Mouse (Mus musculus) spleen, postnatal 14 days (tissue): ENCODE measurements around the gene Ampd2.

Source experiments
- DNase-seq, 2 experiments: peaks; one replicate each; pipeline ENCODE4 v3.0.0; 2021 to 2022; ENCODE audit warnings: low spot score in 2 of 2

The Ampd2 gene

DNA sequence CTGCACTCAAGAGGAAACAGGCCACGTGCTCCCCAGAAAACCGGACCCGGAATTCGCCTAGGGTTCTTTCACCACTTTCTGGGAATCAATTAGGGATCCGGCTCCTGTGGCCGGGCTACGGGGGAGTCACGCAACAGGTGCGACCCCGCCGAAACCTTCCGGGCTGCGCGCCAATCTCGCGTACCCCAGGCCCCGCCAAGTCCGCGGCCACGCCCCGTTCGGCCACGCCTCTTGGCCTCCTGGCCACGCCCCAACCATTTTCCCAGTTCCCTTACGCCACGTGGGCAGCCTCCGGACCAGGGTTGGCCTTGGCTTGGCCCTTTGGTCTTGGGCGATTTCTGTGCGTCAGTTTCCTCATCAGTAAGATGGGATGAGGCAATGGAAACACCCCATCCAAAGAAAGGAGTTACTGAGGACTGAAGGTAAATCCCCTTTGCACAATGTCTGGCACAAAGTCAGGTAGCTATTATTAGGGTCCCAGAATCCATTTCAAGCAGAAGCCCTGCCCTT, at the start of gene Ampd2:
Gene Ampd2, minus strand, starts transcription at position 182 of the 510 bp plus-strand sequence.
- DNase-seq: peak; percentile 56 to 64

DNA sequence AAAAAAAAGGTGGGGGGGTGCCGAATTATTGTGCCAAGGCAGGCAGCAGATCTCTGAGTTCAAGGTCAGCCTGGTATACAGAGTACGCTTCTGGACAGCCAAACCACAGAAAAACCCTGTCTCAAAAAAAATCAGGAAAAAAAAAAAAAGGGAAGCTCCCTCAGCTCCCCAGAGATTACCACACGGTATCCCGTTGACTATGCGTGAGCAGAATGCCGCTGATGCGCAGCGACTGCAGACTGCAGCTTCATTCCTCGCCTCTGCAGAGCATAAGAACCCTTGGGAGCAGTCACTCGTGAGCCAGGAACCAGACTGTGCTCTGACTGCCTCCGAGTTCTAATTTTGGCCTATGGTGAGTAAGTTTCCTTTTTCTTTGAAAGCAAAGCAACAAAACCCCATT, 48.2 kb upstream of the Ampd2 start:
- no peak for DNase-seq

- DNase-seq: no peak
Observed at GRCm38 (mm10) chr3:108132484-108132883, 46.0 kb upstream of the Ampd2 start.

DNA sequence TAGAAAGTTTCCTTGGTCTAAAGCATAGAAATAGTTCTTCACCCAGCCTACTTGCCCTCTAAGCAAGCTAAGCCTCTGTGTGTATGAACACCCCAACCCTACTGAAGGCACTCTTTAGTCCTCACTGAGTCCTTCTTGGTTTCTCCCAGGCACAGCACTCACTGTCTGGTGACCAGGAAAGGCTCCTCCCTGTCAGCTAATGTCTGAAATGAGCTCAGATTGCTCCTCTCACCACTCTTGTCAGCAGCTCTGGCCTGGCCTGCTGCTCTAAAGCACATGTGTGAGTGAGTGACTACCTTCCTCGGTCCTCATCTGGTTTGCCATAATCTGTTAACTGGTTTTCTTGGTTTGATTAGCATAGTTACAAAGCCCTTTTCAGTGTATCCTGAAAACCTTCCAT, 45.4 kb upstream of the Ampd2 start:
- no peak for DNase-seq

DNA sequence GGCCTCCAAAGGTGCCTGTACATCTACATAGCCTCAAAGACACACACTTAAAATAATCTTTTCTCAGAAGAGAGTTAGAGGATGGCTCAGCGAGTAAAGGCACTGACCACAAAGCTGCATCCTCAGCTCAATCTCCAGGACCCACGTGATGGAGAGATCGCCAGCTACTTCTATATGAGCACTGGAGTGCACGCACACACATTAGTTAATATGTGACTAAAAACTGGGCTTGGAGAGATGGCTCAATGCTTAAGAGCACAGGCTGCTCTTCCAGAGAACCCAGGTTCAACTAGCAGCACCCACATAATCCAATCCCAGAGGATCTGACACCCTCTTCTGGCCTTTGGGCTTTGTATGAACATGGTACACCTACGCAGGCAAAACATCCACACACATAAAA, 44.8 kb upstream of the Ampd2 start:
- DNase-seq: no peak

DNA sequence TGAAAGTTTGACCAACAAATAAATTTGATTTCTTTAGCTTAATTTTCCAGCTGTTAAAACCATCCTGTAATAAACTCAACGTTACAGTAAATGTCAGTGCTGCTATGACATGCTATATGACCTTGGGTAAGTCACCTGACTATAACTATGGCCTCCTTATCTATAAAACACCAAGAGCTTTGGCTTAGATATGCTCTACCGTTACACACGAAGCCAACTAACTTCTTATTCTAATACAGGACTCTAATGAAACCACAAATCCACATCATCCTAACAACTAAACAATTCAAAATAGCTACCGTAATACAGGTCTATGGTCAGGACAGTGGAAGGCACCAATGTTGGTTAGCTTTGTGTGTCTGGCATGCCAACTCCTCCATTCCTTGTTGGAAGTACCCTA, 43.4 kb upstream of the Ampd2 start:
- DNase-seq: no peak

- DNase-seq: no peak
Observed at GRCm38 (mm10) chr3:108129367-108129766, 42.9 kb upstream of the Ampd2 start.

- DNase-seq: no peak
Observed at GRCm38 (mm10) chr3:108128520-108128919, 42.1 kb upstream of the Ampd2 start.

DNA sequence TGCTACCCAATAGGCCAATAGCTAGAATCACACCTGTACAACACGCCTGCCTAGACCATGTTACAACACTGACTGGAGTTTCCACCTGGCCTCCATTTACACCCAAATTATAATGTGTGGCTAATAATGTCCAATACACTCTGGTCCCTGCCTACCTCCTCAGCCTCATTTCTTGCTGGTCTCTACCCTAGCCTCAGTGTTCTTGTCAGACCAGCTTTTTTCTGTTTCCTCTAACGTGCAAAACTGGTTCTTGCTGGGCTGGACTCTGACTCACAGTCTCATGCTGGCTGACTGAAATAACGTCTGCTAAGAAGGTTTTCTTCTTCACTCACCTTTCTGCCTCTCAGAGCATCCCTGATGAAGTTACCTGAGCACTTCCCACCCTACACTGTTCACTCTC, 39.9 kb upstream of the Ampd2 start:
- DNase-seq: no peak

DNA sequence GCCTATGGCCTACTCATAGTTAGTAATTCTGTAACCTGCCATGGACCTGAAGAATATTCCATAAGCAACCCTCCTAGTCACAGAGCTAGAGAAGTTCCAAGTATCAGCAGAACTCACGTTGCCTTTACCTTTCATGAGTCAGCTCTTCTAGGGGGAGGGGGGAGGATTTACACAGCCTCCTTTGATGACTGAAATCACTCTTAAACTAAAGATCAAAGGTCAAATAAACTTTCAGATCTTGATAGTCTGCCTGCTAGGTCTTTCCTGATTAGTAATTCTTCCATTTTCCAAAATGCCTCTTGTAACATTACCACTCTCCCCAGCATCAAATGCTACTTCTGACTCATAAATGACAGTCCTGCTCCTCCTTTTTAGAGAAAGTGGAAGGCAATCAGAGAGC, 37.7 kb upstream of the Ampd2 start:
- DNase-seq: no peak

DNA sequence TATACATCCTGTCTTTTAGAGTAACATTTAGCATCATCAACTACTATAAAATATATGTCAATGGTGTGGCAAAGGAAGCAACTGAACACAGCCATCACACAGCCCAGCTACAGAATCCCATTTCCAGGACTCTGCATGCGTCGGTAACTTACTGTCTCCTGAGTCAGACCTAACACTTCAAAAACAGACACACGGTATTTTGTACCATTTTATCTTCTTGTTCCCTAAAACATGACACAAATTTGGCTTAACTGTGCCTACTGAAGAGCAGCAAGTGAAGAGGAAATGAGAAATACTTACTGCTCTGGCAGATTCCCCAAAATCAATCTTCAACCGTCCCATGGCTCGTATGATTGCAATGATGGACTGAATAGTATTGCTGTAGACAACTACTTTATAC, 36.8 kb upstream of the Ampd2 start:
- no peak for DNase-seq

DNA sequence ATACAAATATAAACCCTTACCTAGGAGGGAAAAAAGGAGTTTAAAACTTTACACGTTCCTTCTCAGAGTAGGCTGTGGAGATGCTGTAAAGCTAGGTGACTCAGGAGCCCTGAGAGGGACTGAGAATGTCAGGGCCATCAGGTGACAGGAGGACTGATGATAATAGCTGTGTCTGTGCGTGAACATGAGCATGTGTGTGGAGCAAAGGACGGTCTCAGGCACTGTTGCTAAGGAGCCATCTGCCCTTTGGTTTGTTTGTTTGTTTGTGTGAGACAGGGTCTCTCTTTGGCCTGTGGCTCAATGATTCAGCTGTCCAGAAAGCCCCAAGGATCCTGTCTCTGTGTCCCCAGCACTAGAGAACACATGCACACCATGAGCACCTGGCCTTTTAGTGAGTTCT, 34.6 kb upstream of the Ampd2 start:
- DNase-seq: no peak

GRCm38 (mm10) chr3:108117465-108117864, 31.0 kb upstream of the Ampd2 start:
- DNase-seq: no peak

- DNase-seq: no peak
Observed at GRCm38 (mm10) chr3:108113591-108114289, 27.3 kb upstream of the Ampd2 start.

DNA sequence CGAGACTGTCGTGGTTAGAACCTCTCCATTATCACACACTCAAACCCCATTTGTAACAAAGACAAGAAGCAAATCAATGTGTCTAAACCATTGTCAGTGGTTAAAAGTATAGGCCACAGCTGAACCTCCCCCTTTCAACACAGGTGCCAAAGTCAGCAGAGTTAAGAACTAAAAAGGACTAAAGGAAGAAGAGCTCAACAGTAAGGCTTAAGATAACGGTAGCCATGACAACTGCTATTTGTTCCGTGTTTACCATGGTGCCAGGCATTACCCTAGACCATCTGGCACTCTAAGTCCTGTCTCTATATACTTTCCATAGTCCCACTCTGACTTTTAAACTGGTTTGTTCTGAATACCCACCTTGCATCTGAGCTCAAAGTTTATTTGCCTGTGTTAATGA, 26.2 kb upstream of the Ampd2 start:
- no peak for DNase-seq

DNA sequence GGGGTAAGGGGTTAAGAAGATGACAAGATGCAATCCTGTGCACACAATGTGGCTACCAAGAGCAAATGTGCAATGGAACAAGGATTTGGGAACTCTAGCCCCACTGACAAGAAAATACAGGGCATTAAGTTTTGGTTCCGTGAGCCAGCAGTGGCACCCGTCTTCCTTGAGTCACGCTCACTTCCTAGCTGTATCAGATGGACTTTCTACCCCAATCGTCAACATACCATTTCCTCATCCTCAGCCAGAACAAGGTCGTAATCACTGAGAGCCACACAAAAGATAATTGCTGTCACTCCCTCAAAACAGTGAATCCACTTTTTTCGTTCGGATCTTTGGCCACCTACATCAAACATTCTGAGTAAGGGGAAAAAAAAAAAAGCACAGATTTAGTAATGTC, 25.8 kb upstream of the Ampd2 start:
- DNase-seq: no peak

GRCm38 (mm10) chr3:108111320-108111719, 24.9 kb upstream of the Ampd2 start:
- no peak for DNase-seq

DNA sequence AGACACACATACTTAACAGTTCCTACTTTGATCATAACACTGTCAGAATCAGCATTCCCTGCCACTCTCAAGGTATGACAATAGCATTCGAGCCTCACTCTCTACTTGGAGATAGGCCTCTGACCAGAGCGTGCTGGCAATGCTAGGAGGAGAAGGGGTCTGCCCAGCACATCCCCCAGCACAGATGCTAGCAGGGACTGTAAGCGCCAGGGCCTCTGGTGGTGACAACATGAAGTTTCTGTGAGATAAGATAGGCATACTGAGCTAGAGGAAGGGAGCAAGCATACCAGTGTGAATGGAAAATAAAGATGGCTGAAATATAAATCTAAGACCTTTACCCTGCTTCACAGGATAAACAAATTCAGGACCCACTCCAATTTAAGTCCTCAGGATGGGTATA, 18.8 kb upstream of the Ampd2 start:
- no peak for DNase-seq

DNA sequence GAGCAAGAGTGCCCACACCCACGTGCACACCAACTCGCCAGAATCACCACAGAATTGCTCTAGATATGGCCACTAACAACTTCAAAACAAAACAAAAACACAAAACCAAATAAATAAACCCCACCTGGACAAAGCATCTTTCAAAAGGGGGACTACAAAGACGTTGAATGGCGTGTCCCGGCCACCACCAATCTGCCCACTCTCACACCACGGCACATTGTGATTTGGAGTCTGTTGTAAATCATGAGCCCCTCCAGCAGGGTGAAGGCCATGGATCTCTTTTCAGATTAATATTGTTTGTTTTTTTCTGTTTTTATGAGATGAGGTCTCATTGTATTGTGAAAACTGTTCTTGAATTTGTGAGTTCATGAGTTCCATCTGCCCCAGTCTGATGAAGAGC, 15.6 kb upstream of the Ampd2 start:
- no peak for DNase-seq

GRCm38 (mm10) chr3:108101594-108101993, 15.1 kb upstream of the Ampd2 start:
- no peak for DNase-seq

DNA sequence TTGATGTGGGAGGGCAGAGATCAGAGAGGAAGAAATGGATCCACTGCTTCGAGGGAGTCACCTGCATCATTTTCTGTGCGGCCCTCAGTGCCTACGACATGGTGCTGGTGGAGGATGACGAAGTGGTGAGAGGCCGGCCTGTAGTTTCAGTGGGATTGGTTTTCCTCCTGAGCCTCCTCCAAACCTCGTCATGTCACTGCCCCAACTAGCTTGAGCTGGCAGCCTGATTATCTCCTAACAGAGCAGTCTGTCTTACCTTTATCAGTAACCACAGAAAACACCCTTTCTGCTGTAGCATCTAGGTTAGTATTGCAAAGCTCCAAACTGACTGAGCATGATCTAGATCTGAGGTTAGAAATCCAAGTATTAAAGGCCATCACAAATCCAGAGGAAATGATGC, 11.9 kb upstream of the Ampd2 start:
- no peak for DNase-seq

- DNase-seq: no peak
Observed at GRCm38 (mm10) chr3:108097656-108098055, 11.2 kb upstream of the Ampd2 start.

DNA sequence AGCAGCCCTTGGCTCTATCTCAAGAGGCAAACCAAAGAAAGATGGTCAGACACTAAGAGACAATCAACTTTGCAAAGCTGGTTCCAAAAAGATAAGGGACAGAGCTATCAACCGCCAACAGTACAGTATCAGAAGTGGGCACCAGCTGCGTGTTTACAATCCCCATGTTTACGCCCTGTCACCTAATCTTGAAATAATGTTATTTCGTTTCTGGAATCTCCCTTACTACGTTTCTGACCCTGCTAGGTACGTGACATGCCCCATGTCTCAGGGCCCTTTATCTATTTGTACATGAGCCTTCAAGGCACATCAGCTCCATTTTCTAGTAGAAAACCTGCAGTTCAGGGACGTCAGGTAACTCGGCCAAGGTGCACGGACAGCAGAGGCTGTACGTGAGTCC, 10.3 kb upstream of the Ampd2 start:
- DNase-seq: no peak

DNA sequence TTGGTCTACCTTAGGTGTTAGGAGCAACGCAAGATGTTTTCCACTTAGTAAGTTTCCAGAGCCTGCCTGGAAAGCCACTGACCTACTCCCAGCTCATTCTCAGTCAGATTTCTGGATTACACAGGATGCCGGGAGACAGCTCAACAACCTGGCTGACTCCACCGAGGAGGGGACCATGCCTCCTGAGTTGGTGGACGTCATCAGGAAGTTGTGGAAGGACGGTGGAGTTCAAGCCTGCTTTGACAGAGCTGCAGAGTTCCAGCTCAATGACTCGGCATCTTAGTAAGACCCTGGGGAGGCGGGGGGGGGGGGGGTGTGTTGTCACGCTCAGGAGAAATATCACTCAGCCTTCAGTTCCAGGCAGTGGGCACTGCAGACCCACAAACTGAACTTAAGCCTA, 9.8 kb upstream of the Ampd2 start:
- DNase-seq: no peak
